Mouse (Mus musculus): ENCODE results near the gene Trpm1. TPM values are rescaled to one million over a fixed set of nuclear protein-coding genes. Genes with fewer than 3 reads are reported as not detected.

Gene Trpm1
- polyA plus RNA-seq, 1 experiment, result 2.4 TPM

GRCm38 (mm10) chr7:64276921-64277320, 123.3 kb downstream of the Trpm1 start:
- H3K9ac ChIP-seq (ENCODE audit: low read depth, poor library complexity, severe bottlenecking), result no peak overlapping the region
- no peaks in the 10 kb centered on the region for H3K27me3 ChIP-seq (ENCODE audit: control insufficient read depth, insufficient read depth, low read length, poor library complexity, severe bottlenecking)
- H3K4me3 ChIP-seq (ENCODE audit: low read depth, low read length), result no peak overlapping the region
- no peak overlapping the region for H3K27ac ChIP-seq (ENCODE audit: insufficient read depth, low read length)
- no peaks in the 10 kb centered on the region for H3K9me3 ChIP-seq (replicated peaks; ENCODE audit: control insufficient read depth, insufficient read depth, low read length, poor library complexity, severe bottlenecking)
- no peaks in the 10 kb centered on the region for H3K36me3 ChIP-seq (ENCODE audit: control insufficient read depth, insufficient read depth, low read length, poor library complexity, severe bottlenecking)
- H3K4me1 ChIP-seq (ENCODE audit: control insufficient read depth, insufficient read depth, low read length), result no peaks in the 10 kb centered on the region
- TF ChIP-seq EP300 (IDR thresholded peaks at IDR 0.05; ENCODE audit: insufficient read depth, low read depth, low read length) (no peak), POLR2A (IDR thresholded peaks at IDR 0.05; ENCODE audit: insufficient read depth, low read length) (no peak), CTCF (IDR thresholded peaks at IDR 0.05; ENCODE audit: low read depth, low read length) (no peak)

GRCm38 (mm10) chr7:64278526-64278925, 124.9 kb downstream of the Trpm1 start:
- H3K4me1 ChIP-seq (ENCODE audit: control insufficient read depth, insufficient read depth, low read length), result no peaks in the 10 kb centered on the region
- no peak overlapping the region for H3K9ac ChIP-seq (ENCODE audit: low read depth, poor library complexity, severe bottlenecking)
- H3K27me3 ChIP-seq (ENCODE audit: control insufficient read depth, insufficient read depth, low read length, poor library complexity, severe bottlenecking), result no peaks in the 10 kb centered on the region
- H3K36me3 ChIP-seq (ENCODE audit: control insufficient read depth, insufficient read depth, low read length, poor library complexity, severe bottlenecking), result no peaks in the 10 kb centered on the region
- TF ChIP-seq EP300 (IDR thresholded peaks at IDR 0.05; ENCODE audit: insufficient read depth, low read depth, low read length), result no peak
- no peak for TF ChIP-seq CTCF (IDR thresholded peaks at IDR 0.05; ENCODE audit: low read depth, low read length)
- no peak for TF ChIP-seq POLR2A (IDR thresholded peaks at IDR 0.05; ENCODE audit: insufficient read depth, low read length)
- H3K4me3 ChIP-seq (ENCODE audit: low read depth, low read length), result no peak overlapping the region
- no peaks in the 10 kb centered on the region for H3K9me3 ChIP-seq (replicated peaks; ENCODE audit: control insufficient read depth, insufficient read depth, low read length, poor library complexity, severe bottlenecking)
- no peak overlapping the region for H3K27ac ChIP-seq (ENCODE audit: insufficient read depth, low read length)

GRCm38 (mm10) chr7:64279548-64279947, 125.9 kb downstream of the Trpm1 start:
- Histone ChIP-seq H3K27ac (ENCODE audit: insufficient read depth, low read length) (no peak overlapping the region), H3K4me3 (ENCODE audit: low read depth, low read length) (no peak overlapping the region), H3K27me3 (ENCODE audit: control insufficient read depth, insufficient read depth, low read length, poor library complexity, severe bottlenecking) (no peaks in the 10 kb centered on the region), H3K9ac (ENCODE audit: low read depth, poor library complexity, severe bottlenecking) (no peak overlapping the region), H3K4me1 (ENCODE audit: control insufficient read depth, insufficient read depth, low read length) (no peaks in the 10 kb centered on the region), H3K9me3 (replicated peaks; ENCODE audit: control insufficient read depth, insufficient read depth, low read length, poor library complexity, severe bottlenecking) (no peaks in the 10 kb centered on the region), H3K36me3 (ENCODE audit: control insufficient read depth, insufficient read depth, low read length, poor library complexity, severe bottlenecking) (no peaks in the 10 kb centered on the region)
- no peak for TF ChIP-seq EP300 (IDR thresholded peaks at IDR 0.05; ENCODE audit: insufficient read depth, low read depth, low read length)
- TF ChIP-seq CTCF (IDR thresholded peaks at IDR 0.05; ENCODE audit: low read depth, low read length), result no peak
- no peak for TF ChIP-seq POLR2A (IDR thresholded peaks at IDR 0.05; ENCODE audit: insufficient read depth, low read length)

- Histone ChIP-seq H3K27me3 (ENCODE audit: control insufficient read depth, insufficient read depth, low read length, poor library complexity, severe bottlenecking) (no peaks in the 10 kb centered on the region; the same call in 1 of the 2 replicates), H3K9me3 (replicated peaks; ENCODE audit: control insufficient read depth, insufficient read depth, low read length, poor library complexity, severe bottlenecking) (no peaks in the 10 kb centered on the region), H3K9ac (ENCODE audit: low read depth, poor library complexity, severe bottlenecking) (no peak overlapping the region), H3K36me3 (ENCODE audit: control insufficient read depth, insufficient read depth, low read length, poor library complexity, severe bottlenecking) (no peaks in the 10 kb centered on the region), H3K4me1 (ENCODE audit: control insufficient read depth, insufficient read depth, low read length) (no peaks in the 10 kb centered on the region), H3K27ac (ENCODE audit: insufficient read depth, low read length) (no peak overlapping the region), H3K4me3 (ENCODE audit: low read depth, low read length) (0 out of 2 replicates have a peak overlapping the region, but pooled peaks have one; percentile 13)
- no peak for TF ChIP-seq POLR2A (IDR thresholded peaks at IDR 0.05; ENCODE audit: insufficient read depth, low read length)
- TF ChIP-seq EP300 (IDR thresholded peaks at IDR 0.05; ENCODE audit: insufficient read depth, low read depth, low read length), result no peak
- TF ChIP-seq CTCF (IDR thresholded peaks at IDR 0.05; ENCODE audit: low read depth, low read length), result no peak
Measured at GRCm38 (mm10) chr7:64286566-64286965, 132.9 kb downstream of the Trpm1 start.

- H3K9me3 ChIP-seq (replicated peaks; ENCODE audit: control insufficient read depth, insufficient read depth, low read length, poor library complexity, severe bottlenecking), result no peaks in the 10 kb centered on the region
- no peak for TF ChIP-seq CTCF (IDR thresholded peaks at IDR 0.05; ENCODE audit: low read depth, low read length)
- TF ChIP-seq POLR2A (IDR thresholded peaks at IDR 0.05; ENCODE audit: insufficient read depth, low read length), result peak; percentile 78
- 0 out of 2 replicates have a peak, but pooled peaks have one; percentile 12 for TF ChIP-seq EP300 (IDR thresholded peaks at IDR 0.05; ENCODE audit: insufficient read depth, low read depth, low read length)
- no peaks in the 10 kb centered on the region for H3K4me1 ChIP-seq (ENCODE audit: control insufficient read depth, insufficient read depth, low read length)
- H3K4me3 ChIP-seq (ENCODE audit: low read depth, low read length), result peak within 1 kb of the TSS; percentile 91
- H3K36me3 ChIP-seq (ENCODE audit: control insufficient read depth, insufficient read depth, low read length, poor library complexity, severe bottlenecking), result no peaks in the 10 kb centered on the region
- H3K9ac ChIP-seq (ENCODE audit: low read depth, poor library complexity, severe bottlenecking), result peak within 1 kb of the TSS; percentile 63
- no peaks in the 10 kb centered on the region; the same call in 1 of the 2 replicates for H3K27me3 ChIP-seq (ENCODE audit: control insufficient read depth, insufficient read depth, low read length, poor library complexity, severe bottlenecking)
- no peak within 1 kb of the TSS for H3K27ac ChIP-seq (ENCODE audit: insufficient read depth, low read length)
Measured at GRCm38 (mm10) chr7:64287414-64288091, 133.9 kb downstream of the Trpm1 start, which contains the start of gene Mtmr10. TSS of gene Mtmr10 (plus strand) at chr7:64287653.

- TF ChIP-seq CTCF (IDR thresholded peaks at IDR 0.05; ENCODE audit: low read depth, low read length) (no peak), POLR2A (IDR thresholded peaks at IDR 0.05; ENCODE audit: insufficient read depth, low read length) (no peak), EP300 (IDR thresholded peaks at IDR 0.05; ENCODE audit: insufficient read depth, low read depth, low read length) (no peak)
- Histone ChIP-seq H3K36me3 (ENCODE audit: control insufficient read depth, insufficient read depth, low read length, poor library complexity, severe bottlenecking) (no peaks in the 10 kb centered on the region), H3K27me3 (ENCODE audit: control insufficient read depth, insufficient read depth, low read length, poor library complexity, severe bottlenecking) (no peaks in the 10 kb centered on the region; the same call in 1 of the 2 replicates)
Measured at GRCm38 (mm10) chr7:64289416-64289815, 135.8 kb downstream of the Trpm1 start.

More at GRCm38 (mm10) chr7:64289416-64289815, 135.8 kb downstream of the Trpm1 start:
- Histone ChIP-seq H3K9me3 (replicated peaks; ENCODE audit: control insufficient read depth, insufficient read depth, low read length, poor library complexity, severe bottlenecking) (no peaks in the 10 kb centered on the region), H3K27ac (ENCODE audit: insufficient read depth, low read length) (no peak overlapping the region), H3K4me1 (ENCODE audit: control insufficient read depth, insufficient read depth, low read length) (no peaks in the 10 kb centered on the region), H3K9ac (ENCODE audit: low read depth, poor library complexity, severe bottlenecking) (no peak overlapping the region), H3K4me3 (ENCODE audit: low read depth, low read length) (no peak overlapping the region)
